Mouse (Mus musculus): ENCODE data around the gene Rnf128.
"Not testable (repeated sequence)": the region's sequence is repeated elsewhere in the genome, so short reads cannot be mapped to it uniquely, and the experiment has no call there.

The Rnf128 gene

GRCm38 (mm10) chrX:139562925-139563461 is at the start of gene Rnf128:
Gene Rnf128, plus strand, starts transcription at chrX:139563316.
- DNase-seq (ENCODE audit: low read depth, low spot score) = no peak

GRCm38 (mm10) chrX:139516156-139516555 is 47.0 kb upstream of the Rnf128 start:
- no peak for DNase-seq (ENCODE audit: low read depth, low spot score)

- no peak for DNase-seq (ENCODE audit: low read depth, low spot score)
Measured at GRCm38 (mm10) chrX:139519251-139519650, 43.9 kb upstream of the Rnf128 start.

- no peak for DNase-seq (ENCODE audit: low read depth, low spot score)
Measured at GRCm38 (mm10) chrX:139524303-139525091, 38.6 kb upstream of the Rnf128 start.

- no peak for DNase-seq (ENCODE audit: low read depth, low spot score)
Measured at GRCm38 (mm10) chrX:139525724-139526123, 37.4 kb upstream of the Rnf128 start.

- no peak for DNase-seq (ENCODE audit: low read depth, low spot score)
Measured at GRCm38 (mm10) chrX:139526984-139527383, 36.1 kb upstream of the Rnf128 start.

- no peak for DNase-seq (ENCODE audit: low read depth, low spot score)
Measured at GRCm38 (mm10) chrX:139529678-139530077, 33.4 kb upstream of the Rnf128 start.

- no peak for DNase-seq (ENCODE audit: low read depth, low spot score)
Measured at GRCm38 (mm10) chrX:139532293-139532692, 30.8 kb upstream of the Rnf128 start.

- no peak for DNase-seq (ENCODE audit: low read depth, low spot score)
Measured at GRCm38 (mm10) chrX:139537641-139538397, 25.3 kb upstream of the Rnf128 start.

- no peak for DNase-seq (ENCODE audit: low read depth, low spot score)
Measured at GRCm38 (mm10) chrX:139543726-139544125, 19.4 kb upstream of the Rnf128 start.

- DNase-seq (ENCODE audit: low read depth, low spot score) = no peak
Measured at GRCm38 (mm10) chrX:139550456-139550855, 12.7 kb upstream of the Rnf128 start.

GRCm38 (mm10) chrX:139552090-139552489 is 11.0 kb upstream of the Rnf128 start:
- no peak for DNase-seq (ENCODE audit: low read depth, low spot score)

- DNase-seq (ENCODE audit: low read depth, low spot score) = no peak
Measured at GRCm38 (mm10) chrX:139562255-139562924, 726 bp upstream of the Rnf128 start.

GRCm38 (mm10) chrX:139570054-139570453 is 6.9 kb downstream of the Rnf128 start:
- no peak for DNase-seq (ENCODE audit: low read depth, low spot score)

- no peak for DNase-seq (ENCODE audit: low read depth, low spot score)
Measured at GRCm38 (mm10) chrX:139578649-139579278, 15.6 kb downstream of the Rnf128 start.

- no peak for DNase-seq (ENCODE audit: low read depth, low spot score)
Measured at GRCm38 (mm10) chrX:139583616-139584015, 20.5 kb downstream of the Rnf128 start.

GRCm38 (mm10) chrX:139586676-139587075 is 23.6 kb downstream of the Rnf128 start:
- not testable (repeated sequence) for DNase-seq (ENCODE audit: low read depth, low spot score)

GRCm38 (mm10) chrX:139596404-139596803 is 33.3 kb downstream of the Rnf128 start:
- no peak for DNase-seq (ENCODE audit: low read depth, low spot score)

GRCm38 (mm10) chrX:139610033-139610764 is 47.1 kb downstream of the Rnf128 start:
- DNase-seq (ENCODE audit: low read depth, low spot score) = peak; percentile 52

GRCm38 (mm10) chrX:139610765-139611300 is 47.7 kb downstream of the Rnf128 start:
- DNase-seq (ENCODE audit: low read depth, low spot score) = no peak

GRCm38 (mm10) chrX:139614761-139615160 is 51.6 kb downstream of the Rnf128 start:
- no peak for DNase-seq (ENCODE audit: low read depth, low spot score)
